Comparison of ENCODE assay signal across 8 mouse cellular contexts in the genomic region with DNA sequence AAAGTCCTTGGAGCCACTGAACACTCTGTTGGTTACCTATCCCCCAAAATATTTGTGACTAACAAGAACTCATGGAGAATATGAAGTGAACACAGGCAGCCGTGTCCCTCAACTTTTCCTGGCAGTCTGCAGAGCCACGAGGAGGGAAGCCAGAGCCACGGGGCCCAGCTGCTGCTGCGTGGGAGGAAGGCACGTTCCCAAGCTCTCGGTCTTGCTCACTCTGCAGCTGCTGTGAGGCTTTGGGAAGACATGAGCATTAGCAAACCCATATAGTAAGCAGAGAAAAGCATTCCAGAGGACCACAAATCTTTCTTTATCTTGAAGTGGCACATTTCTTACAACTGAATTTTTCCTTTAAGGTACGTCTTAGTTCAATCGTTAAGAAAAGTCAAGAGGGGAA.
DNase-seq lines count a peak whose midpoint lies in the region; ATAC-seq lines count a peak whose summit lies in the region.

No protein-coding gene starts in this region.

- no peak overlapping the region for H3K4me2 ChIP-seq in lung, embryonic 15.5 days
- H3K4me2 ChIP-seq in forebrain, embryonic 13.5 days = no peak overlapping the region

- peak overlapping the region; percentile 20; the same call in 1 of the 2 replicates for H3K27ac ChIP-seq in lung, embryonic 15.5 days
- H3K27ac ChIP-seq in forebrain, embryonic 13.5 days = no peak overlapping the region

- no peaks in the 10 kb centered on the region for H3K9me3 ChIP-seq in lung, embryonic 15.5 days
- H3K9me3 ChIP-seq in forebrain, embryonic 13.5 days (replicated peaks) = no peaks in the 10 kb centered on the region

- H3K27me3 ChIP-seq in lung, embryonic 15.5 days = no peaks in the 10 kb centered on the region
- H3K27me3 ChIP-seq in forebrain, embryonic 13.5 days = no peaks in the 10 kb centered on the region

- DNase-seq in adrenal gland, adult 18-20 months (ENCODE audit: low spot score in 2 of 2) = peak; percentile 12 to 38
- DNase-seq in embryo, embryonic 9.5 days (ENCODE audit: extremely low spot score) = peak; percentile 14
- DNase-seq in heart, adult 9 months (ENCODE audit: low spot score in 2 of 2) = peak; percentile 71 to 77
- peak; percentile 68 for DNase-seq in layer of hippocampus, adult 11-12 months (ENCODE audit: low spot score)
- peak; percentile 70 for DNase-seq in testis, postnatal 10 days (ENCODE audit: low spot score)

- H3K36me3 ChIP-seq in lung, embryonic 15.5 days = no peaks in the 10 kb centered on the region
- H3K36me3 ChIP-seq in forebrain, embryonic 13.5 days (ENCODE audit: poor library complexity, severe bottlenecking) = no peaks in the 10 kb centered on the region

- no peak overlapping the region for H3K4me3 ChIP-seq in lung, embryonic 15.5 days
- H3K4me3 ChIP-seq in forebrain, embryonic 13.5 days = no peak overlapping the region

- no peak overlapping the region for H3K9ac ChIP-seq in lung, embryonic 15.5 days
- no peak overlapping the region for H3K9ac ChIP-seq in forebrain, embryonic 13.5 days

- 11% methylated on average over 8 of the region's 8 CpGs for WGBS in lung, embryonic 15.5 days
- 63% methylated on average over 8 of the region's 8 CpGs for WGBS in forebrain, embryonic 13.5 days

- H3K4me1 ChIP-seq in lung, embryonic 15.5 days = peaks cover 4% of the 10 kb centered on the region; the same call in 1 of the 2 replicates
- H3K4me1 ChIP-seq in forebrain, embryonic 13.5 days = peaks cover 11% of the 10 kb centered on the region; the same call in 1 of the 2 replicates

- no peak for ATAC-seq in lung, embryonic 15.5 days (ENCODE audit: borderline replicate concordance, extremely low read depth, low FRiP score, low TSS enrichment)
- ATAC-seq in forebrain, embryonic 13.5 days = no peak
- no peak for ATAC-seq in megakaryocyte-erythroid progenitor cell, adult 5-6 weeks (replicated peaks; ENCODE audit: low FRiP score, low TSS enrichment, poor library complexity, severe bottlenecking)

Comparison
In these comparisons a context has a peak if more than half of its experiments do, and no peak if none do; other contexts are left out.
1. DNase-seq: peak in every context shown above with its lines; median percentile 74 in heart, adult 9 months; 70 in testis, postnatal 10 days; 68 in layer of hippocampus, adult 11-12 months; 25 in adrenal gland, adult 18-20 months; 14 in embryo, embryonic 9.5 days.